Mouse (Mus musculus) layer of hippocampus, postnatal 14 days (tissue): Measurements from ENCODE around the gene Olfr320. TPM values are rescaled to one million over a fixed set of nuclear protein-coding genes. Genes with fewer than 3 reads are reported as not detected.

Source experiments
- total RNA-seq, 2 experiments: library from RNA; stranded (reverse); gene quantifications; 2 replicates each; pipeline ENCODE4 v1.2.3; 2021

Gene Olfr320
- total RNA-seq, 2 experiments from 2014 or later, result not detected

Other genes starting within 250 kb of the Olfr320 start
- gene Gm12253, start 248.5 kb upstream of the Olfr320 start, total RNA-seq, result not detected
- not detected for gene Lypd9, start 228.2 kb upstream of the Olfr320 start, total RNA-seq
- not detected for gene Olfr30, start 218.8 kb upstream of the Olfr320 start, total RNA-seq
- not detected for gene Olfr332, start 188.5 kb upstream of the Olfr320 start, total RNA-seq
- gene Olfr331, start 178.5 kb upstream of the Olfr320 start, total RNA-seq, result not detected
- not detected for gene Olfr330, start 146.3 kb upstream of the Olfr320 start, total RNA-seq
- gene Olfr329-ps, start 134.7 kb upstream of the Olfr320 start, total RNA-seq, result not detected
- gene Olfr328, start 125.5 kb upstream of the Olfr320 start, total RNA-seq, result under 1 TPM in 1 of 2 experiments, not detected in 1; 0.18 TPM
- not detected for gene Olfr224, start 110.5 kb upstream of the Olfr320 start, total RNA-seq
- not detected for gene Olfr325, start 103.4 kb upstream of the Olfr320 start, total RNA-seq
- not detected for gene Olfr324, start 86.0 kb upstream of the Olfr320 start, total RNA-seq
- not detected for gene 2210407C18Rik, start 65.0 kb upstream of the Olfr320 start, total RNA-seq
- not detected for gene Olfr323, start 50.6 kb upstream of the Olfr320 start, total RNA-seq
- not detected for gene Trim58, start 40.6 kb upstream of the Olfr320 start, total RNA-seq
- gene Olfr322, start 22.3 kb upstream of the Olfr320 start, total RNA-seq, result not detected
- not detected for gene Olfr319, start 18.1 kb downstream of the Olfr320 start, total RNA-seq
- under 1 TPM; 0.09 to 0.17 TPM for gene Olfr318, start 42.9 kb downstream of the Olfr320 start, total RNA-seq
- gene Olfr317, start 58.1 kb downstream of the Olfr320 start, total RNA-seq, result under 1 TPM; 0.24 to 0.28 TPM
- gene Olfr316, start 71.6 kb downstream of the Olfr320 start, total RNA-seq, result under 1 TPM; 0.31 to 0.37 TPM
- not detected for gene Olfr315, start 92.1 kb downstream of the Olfr320 start, total RNA-seq
- not detected for gene Olfr314, start 101.9 kb downstream of the Olfr320 start, total RNA-seq
- 1 to 10 TPM; 6.0 to 6.1 TPM for gene Fam183b, start 120.9 kb downstream of the Olfr320 start, total RNA-seq
- not detected for gene Olfr313, start 133.9 kb downstream of the Olfr320 start, total RNA-seq
- gene Olfr312, start 148.1 kb downstream of the Olfr320 start, total RNA-seq, result not detected
- gene Olfr311, start 158.2 kb downstream of the Olfr320 start, total RNA-seq, result not detected
- 10 to 100 TPM; 16.7 to 18.5 TPM for gene Gm12258, start 166.1 kb downstream of the Olfr320 start, total RNA-seq
- 10 to 100 TPM in 1 of 2 experiments, 1 to 10 TPM in 1; 6.8 to 12.1 TPM for gene 2810021J22Rik, start 186.1 kb downstream of the Olfr320 start, total RNA-seq
- gene Zfp39, start 223.1 kb downstream of the Olfr320 start, total RNA-seq, result 1 to 10 TPM; 8.8 to 8.9 TPM
- gene Btnl10, start 236.8 kb downstream of the Olfr320 start, total RNA-seq, result under 1 TPM; 0.12 to 0.29 TPM